Mouse (Mus musculus) brain, embryonic 18.5 days (tissue): ENCODE data around the gene Lbh.

Source experiments
- DNase-seq: peaks from one replicate; pipeline ENCODE4 v3.0.0-alpha.2; 2012; ENCODE audit warnings: low read depth, low spot score

Gene Lbh

DNA sequence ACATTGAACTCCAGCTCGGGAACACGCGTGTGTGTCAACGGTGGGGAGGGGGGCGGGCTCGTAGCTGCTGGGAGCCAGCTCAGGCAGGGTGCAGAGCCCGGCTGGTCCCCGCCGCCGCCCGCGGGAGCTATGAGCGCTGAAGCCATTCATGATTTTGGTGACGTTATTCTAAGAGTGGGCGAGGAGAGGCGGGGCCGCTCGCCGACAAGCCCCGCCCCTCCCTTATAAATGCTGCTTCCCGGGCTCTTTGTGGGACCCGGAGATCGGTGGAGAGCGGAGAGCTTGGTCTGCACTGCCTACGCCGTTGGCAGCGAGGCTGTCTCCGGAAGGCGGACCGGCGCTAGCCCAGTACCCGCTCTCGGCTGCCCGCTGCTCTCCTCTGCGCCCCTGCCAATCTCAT is at the start of gene Lbh:
Lbh (plus strand) TSS at position 253 of the 400 bp plus-strand sequence.
- DNase-seq = peak; percentile 89

DNA sequence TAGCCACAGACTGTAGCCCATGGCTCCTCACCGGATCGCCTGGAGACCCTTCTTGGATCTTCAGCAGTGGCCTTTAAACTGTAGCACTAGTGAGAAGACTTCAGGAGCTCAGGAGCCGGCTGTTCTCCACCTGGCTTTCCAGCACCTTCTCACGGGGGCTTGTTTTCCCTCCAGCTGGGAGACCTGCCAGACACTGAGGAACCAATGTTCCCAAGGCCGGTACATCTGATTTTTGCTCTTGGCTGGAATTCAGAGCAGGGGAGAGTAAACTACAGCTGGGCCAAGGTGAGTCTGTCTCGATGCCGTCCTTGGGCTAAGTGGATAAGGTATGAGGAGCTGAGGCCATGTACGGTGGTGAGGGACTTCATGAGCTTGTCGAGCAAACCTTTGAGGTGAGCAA is 39.1 kb upstream of the Lbh start:
- no peak for DNase-seq

DNA sequence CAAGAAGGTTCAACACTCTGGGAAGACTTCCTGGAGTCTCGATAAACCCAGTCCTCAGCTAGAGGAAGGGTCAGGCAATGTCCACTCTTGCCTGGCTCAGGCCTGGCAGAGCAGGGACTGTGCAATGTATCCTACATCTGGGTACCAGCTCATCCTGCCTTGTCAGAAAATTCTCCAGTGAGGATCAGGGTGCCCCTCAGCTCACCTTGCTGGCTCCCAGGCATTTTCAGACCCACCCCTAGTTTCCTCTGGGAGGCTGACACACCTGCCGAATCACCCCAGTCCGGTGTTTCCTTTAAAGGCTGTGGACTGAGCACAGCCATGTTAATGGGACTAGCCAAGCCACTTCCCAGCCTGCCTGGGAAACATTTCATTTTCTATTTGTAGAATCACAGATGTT is 37.9 kb upstream of the Lbh start:
- no peak for DNase-seq

DNA sequence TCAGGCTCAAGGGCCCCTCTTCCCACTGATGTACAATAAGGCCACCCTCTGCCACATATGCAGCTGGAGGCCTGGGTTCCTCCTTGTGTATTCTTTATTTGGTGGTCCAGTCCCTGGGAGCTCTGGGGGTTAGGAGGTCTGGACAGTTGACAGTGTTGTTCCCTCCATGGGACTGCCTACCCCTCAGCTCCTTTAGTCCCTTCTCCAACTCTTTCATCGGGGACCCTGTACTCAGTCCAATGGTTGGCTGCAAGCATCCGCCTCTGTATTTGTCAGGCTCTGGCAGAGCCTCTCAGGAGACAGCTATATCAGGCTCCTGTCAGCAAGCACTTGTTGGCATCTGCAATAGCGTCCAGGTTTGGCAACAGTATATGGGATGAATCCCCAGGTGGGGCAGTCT is 37.1 kb upstream of the Lbh start:
- no peak for DNase-seq

DNA sequence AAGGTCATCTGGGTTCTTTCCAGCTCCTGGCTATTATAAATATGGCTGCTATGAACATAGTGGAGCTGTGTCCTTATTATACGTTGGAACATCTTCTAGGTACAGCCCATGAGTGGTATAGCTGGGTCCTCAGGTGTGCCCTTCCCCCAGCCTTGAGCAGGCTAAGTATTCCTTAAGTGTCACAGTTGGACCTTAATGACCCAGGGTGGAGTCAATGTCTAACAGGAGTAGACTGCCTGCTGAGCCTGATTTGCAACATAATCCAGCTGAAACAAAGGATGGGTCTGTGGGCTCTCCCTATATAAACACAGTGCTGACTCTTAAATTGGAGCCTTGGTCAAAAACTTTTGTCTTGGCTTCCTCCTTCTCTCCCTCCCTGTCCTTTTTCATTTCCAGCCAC is 36.3 kb upstream of the Lbh start:
- no peak for DNase-seq

DNA sequence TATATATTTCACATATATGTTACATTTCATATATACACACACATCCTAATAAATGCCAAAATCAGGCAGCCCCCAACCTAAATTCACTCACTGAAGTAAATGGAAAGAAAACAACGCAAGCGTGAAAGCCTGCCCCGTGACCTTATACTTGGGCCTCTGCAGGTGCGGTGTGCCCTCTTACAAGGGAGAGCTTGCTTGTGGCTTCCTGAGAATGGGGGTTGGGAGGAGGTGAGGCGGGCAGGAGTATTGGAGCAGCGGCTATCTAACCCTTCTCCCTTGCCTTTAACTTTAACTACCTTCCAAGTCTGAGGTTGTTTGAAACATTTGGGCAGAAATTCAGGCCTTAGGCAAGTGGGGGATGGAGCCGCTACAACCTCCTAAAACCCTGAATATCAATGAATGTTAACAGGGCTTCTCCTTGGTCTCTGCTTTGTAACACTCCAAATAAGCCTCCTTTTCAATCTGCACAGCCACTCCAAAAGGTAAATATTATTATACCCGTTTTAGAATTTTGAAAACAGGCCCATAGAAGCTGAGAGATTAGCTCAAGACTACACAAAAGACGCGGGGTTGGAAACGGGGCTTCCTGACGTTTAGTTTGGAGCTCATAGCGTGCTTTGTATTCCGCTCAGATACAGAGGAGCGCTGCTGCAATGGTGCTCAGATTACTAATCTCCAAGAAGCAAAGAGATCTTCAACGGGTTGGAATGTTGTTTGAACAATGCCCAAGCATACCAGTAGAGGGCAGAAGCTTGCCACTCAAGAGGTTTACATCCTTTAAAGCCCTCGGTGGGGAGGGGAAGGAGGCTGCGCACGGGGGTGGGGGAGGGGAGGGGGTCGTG is 28.3 kb upstream of the Lbh start:
- DNase-seq = peak; percentile 75

DNA sequence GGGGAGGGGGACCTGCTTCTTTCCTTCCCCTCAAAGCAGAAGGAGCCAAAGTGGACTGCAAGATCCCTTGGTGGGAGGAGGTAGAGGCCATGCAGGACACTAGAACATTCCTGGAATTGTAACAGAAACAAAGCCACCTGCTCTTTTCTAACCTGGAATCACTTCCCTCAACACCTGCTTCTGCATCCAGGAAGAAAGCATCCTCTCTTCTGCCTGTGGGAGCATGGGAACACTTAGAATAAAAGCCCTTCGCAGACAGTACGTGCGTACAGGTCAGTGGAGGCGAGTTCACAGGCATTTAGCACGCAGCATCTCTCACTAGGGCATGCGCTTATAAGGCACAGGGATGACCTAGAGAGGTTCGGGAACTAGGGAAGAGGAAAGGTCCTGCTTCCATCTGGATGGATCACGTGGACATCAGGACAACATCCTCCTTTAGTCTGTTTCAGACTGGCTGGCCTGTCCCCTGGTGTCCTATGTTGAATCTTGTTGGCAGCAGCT is 27.7 kb upstream of the Lbh start:
- no peak for DNase-seq

DNA sequence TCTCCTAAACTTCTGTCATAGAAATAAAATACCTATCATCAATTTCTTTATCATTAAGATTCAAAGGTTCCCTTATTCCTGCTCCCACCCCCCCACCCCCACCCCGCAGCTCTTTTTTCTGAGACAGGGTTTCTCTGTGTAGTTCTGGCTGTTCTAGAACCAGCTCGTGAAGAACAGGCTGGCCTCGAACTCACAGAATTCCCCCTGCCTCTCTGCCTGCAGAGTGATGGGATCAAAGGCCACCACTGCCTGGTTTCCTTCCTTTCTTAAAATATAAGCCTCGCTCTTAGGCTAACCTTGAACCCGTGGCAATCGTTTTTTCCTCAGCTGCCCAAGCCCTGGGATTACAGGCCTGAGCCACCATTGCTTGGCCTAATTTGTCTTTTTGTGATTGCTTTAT is 26.5 kb upstream of the Lbh start:
- no peak for DNase-seq

DNA sequence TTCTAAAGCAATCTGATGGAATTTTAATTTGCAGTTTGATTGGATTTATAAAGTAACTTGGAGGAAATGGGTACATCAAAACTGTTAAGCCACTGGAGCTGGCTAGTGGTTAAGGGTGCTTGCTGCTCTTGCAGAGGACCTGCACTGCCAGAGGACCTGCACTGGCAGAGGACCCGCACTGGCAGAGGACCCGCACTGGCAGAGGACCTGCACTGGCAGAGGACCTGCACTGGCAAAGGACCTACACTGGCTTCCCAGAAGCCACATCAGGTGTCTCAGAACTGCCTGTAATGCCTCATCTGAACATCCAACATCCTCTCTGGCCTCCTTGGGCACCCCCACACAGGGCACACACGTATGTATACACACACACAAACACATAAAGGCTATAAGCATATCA is 22.6 kb upstream of the Lbh start:
- DNase-seq = no peak

DNA sequence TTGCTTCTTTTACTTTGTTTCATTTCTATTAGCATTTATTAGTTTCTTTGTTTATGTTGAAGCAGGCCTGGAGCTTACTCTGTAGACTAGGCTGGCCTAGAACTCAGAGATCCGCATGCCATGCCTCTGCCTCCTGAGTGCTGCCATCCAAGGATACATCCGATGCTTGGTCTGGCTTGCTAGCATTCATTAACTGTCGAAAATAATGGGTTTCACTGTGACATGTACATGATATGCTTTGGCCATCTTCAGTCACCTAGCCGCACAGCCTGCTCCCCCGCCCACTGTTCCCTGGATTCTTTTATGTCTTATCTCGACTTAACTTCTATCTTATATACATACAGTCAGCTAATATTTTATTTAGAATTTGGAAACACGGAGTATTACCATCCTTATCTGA is 21.0 kb upstream of the Lbh start:
- no peak for DNase-seq

DNA sequence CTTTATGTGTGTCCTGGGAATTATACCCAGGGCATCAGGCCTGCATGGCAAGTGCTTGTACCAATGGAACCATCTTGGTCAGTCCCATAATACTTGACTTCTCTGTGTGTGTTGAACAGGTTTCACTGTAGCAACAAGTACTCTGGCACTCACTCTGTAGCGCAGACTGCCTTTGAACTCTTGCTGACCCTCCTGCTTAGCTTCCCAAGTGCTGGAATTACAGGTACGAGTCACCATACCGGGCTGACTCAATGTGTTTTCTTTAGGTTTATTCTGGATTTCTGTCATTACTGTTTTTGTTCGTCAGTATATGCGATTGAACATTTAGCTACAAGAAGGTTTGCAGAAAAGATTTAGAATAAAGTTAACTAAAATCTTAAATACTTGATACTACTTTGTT is 20.1 kb upstream of the Lbh start:
- DNase-seq = no peak

DNA sequence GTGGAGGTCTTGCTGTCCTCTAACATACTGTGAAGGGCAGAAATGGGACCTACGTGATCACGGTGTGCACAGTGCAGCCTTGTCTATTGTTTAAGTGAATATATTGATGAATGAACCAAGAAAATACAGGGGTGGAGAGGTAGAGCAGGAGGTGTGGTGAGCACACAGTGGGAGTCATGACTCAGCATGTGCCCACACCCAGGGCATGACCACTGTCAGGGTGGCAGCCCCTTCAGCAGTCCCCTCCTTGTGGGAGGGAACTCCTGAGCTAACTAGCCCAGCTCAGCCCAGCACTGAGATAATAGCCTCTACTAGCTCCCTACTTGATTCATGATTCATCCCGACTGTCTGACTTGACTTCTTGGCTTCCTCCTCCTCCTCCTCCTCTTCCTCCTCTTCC is 19.3 kb upstream of the Lbh start:
- DNase-seq = no peak

DNA sequence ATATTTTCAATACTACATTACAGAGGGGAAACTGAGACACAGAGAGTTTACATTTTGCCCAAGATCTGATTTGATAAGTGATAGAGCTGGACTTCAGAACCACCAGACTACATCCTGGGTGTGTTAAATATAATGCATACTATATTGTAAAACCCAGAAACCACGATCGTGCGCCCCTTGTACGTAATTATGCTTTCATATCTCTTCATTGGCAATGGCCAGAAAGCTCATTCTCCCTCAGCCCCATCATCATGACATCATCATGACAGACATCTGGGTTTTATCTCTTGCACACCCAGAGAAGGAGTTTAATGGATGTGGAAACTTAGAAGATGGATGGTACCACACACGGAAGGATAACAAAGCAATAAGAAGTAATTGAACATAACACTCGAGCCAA is 17.1 kb upstream of the Lbh start:
- no peak for DNase-seq

DNA sequence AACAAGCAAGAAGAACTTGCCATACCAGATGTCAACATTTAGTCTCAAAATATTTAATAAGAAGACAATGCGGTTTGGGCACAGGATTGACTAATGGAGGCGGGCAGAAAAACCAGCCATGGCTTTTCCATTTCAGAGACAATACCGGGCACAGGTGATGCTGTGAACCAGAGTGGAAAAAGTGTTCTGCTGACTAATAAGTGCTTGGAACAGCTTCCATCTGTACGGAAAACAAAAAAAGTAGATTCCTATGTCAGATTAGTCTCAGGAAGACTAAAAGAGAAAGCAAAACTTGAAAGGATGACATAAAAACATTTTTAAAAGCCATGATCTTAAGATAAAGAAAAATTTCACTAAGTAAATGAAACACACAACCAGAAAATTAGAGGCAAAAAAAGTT is 16.4 kb upstream of the Lbh start:
- no peak for DNase-seq

DNA sequence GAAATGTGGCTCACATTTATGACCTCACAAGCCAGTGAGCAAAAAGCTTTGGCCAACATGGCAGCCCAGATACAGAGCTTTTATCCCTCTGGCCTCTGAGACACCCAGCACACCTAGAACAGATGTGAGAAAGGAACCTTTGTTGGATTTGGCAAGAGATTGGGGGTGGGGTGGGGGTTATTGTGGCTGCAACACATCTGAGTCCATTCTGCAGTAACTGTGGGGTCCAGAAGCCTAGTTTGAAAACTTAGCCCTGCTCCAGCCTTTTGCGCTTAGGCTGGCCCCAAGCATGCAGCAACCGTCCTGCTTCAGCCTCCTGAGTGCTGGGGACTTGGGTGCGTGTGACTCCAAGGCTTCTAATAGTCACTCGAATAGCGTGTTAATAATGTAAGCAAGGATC is 14.8 kb upstream of the Lbh start:
- DNase-seq = no peak

DNA sequence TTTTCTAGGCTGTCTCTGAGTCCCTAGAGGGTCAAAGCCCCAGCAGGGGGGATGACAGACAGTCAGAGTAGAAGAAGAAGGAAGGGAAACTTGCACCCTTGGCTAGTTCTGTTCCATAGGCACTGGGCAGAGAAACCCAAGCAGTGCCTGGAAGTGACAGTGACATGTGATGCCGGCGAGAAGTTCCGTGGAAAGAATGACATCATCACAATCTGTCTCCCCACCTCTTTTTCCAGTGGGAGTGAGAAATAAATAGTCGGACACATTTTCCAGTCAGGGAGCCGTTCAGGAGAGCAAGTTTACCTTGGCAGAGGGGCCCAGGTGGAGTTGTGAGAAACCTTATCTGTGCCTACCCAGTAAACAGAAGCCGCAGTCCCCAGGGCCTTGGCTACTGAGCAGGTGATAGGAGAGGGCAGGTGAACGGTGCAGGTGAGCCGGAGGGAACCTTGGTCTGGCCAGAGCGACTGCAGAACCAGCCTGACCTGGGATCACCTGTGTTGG is 14.1 kb upstream of the Lbh start:
- DNase-seq = no peak

DNA sequence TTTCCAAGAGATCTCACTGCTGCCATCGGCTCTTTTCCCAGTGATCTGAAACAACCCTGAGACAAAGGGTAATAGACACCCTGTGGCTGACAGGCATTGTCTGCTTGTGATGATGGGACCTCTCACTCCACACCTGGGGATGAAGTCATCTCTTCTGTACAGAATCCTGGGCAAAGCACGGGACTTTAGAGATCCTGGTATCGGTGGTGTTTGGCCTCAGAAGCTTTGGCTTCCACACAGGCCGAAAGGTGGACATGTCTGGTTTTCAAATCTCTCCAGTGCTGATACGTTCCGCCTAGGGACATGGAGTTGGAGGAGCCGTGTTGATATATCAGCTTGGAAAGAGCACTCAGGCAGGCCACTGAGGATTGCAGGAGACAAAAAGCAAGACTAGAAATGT is 13.2 kb upstream of the Lbh start:
- DNase-seq = no peak

DNA sequence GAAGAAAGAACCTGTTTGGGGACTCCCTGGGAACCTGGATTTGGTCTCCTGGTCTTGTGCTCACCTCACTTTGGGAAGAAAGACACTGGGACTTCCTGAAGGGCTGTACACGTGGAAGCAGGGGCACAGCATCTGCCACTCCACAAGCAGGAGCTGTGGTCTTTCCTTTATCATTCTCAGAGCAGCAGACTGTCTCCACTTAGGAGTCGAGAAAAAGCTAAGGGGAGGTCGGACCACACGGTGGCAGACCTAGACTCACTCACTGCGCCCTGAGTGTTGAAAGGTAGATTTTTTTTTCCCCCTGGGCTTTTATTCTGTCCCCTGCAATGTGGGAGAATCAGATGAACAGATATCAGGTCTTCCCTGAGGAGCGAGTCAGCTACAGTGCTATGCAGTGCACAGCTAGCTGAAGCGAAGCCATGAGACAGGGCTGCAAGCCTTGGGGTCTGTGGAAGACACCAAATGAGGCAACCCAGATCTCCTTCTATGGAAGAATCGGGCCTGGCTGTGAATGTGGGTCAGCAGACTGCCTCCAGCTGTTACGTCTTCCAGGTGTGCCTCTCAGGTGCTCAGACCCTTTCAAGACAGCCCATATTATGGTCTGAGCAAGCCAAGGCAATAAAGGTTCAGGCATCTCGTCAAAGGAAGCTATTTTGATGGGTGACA is 11.7 kb upstream of the Lbh start:
- DNase-seq = no peak

DNA sequence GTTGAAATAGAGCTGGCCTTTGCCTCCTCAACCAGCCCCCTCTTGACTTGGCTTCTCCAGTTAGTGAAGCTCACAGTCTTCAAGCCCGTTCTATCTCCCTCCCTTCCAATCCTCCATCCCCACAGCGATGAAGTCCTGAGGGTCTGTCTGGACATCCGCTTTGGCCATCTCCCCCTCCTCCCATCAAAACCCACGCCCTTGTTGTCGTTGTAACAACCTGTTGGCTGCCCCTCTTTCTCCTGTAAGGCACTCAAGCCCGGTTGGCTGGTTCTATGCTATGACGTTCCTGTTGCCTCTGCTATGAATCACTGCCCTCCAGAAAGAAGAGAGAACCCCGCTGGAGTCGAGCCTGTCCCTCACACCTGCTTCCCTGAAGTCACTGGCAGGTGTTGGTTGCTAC is 10.9 kb upstream of the Lbh start:
- no peak for DNase-seq

DNA sequence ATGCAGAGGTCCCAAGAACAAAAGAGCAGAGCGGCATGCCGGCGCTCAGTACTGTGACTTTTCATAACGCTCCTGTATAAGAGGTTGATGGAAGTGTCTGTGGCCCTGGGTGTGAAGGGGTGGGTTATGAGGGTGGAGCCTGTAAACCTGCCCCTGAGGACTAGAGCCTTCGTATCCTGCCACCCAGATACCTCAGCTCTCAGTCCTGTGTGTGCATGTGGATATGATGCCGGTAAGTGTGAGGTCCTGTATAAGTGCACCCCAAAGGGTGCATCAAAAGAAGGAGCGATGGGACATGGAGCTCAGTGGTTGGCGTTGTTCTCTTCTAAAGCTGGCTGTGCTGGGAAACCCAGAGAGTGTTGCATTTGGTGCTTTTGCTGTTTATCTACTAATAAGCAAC is 10.3 kb upstream of the Lbh start:
- DNase-seq = no peak

DNA sequence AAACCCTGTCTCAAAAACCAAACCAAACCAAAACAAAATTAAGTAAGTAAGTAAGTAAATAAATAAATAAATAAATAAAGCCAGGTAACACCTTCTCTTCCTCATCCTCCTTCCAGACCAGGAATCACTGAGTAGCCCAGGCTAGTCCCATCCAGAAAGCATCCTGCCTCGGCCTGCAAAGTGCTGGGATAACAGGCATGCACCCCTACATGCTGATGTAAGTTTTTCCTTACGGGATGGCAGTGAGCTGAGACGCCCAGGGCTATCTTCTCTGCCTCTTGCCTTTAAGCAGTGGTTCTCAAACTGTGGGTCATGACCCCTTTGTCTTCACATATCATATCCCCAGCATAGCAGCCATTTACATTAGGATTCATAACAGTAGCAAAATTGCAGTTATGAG is 9.5 kb upstream of the Lbh start:
- no peak for DNase-seq

DNA sequence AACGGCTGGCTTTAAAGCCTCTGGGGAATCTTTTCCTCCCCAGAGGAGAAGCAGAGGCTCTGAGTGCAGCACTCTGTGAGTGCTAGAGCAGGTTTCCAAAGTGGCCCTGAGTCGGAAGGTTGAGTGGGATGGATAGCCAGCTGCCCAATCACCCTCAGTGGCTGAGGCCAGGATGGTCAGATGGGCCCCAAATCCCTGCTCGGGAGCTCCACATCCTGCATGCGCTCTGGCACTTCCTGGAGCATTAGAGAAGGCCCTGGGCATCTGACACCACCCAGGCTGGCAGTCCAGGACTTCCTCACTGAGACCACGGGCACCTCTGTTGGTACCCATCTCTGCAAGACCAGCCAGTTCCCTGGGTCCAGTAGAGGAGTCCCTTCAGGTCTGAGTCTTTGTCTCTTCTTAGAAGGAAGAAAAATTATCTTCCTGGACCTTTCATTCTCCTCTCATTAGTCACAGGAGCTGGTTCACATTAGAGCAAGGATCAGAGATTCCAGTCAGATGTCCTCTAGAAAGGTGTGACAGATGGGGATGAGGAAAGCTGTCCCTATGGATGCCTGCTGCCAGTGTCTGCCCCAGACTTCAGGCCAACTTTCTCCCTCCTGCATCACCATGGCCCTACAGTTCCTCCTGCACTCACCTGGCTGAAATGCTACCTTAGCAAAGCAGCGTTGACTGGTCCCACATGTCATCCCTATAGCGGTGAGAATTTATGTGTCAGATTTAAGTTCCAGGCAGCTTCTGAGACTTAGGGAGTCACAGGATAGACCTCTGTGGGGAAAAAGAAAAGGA is 8.8 kb upstream of the Lbh start:
- DNase-seq = no peak
